Mouse (Mus musculus) heart, embryonic 12.5 days (tissue): ENCODE results near the gene Depp1. TPM values are rescaled to one million over a fixed set of nuclear protein-coding genes. Genes with fewer than 3 reads are reported as not detected.

Experiments
- ATAC-seq: fragments of 200-750 bp; cut with Nextera tagmentation; 2 replicates; pipeline ENCODE4 v1.8.0; 2017; ENCODE audit warnings: moderate TSS enrichment, moderate library complexity; ENCODE audit not compliant: insufficient number of reproducible peaks, low FRiP score
- H3K27ac ChIP-seq: fragments of 300-500 bp; sonication (generic); 2 replicates; pipeline ENCODE4 v1.5.1; 2016; ENCODE audit warnings: mild to moderate bottlenecking, moderate library complexity; ENCODE audit not compliant: poor library complexity, severe bottlenecking
- H3K27me3 ChIP-seq: fragments of 300-500 bp; sonication (generic); replicated peaks from 2 replicates; pipeline ENCODE4 v1.6.1; 2016; ENCODE audit warnings: mild to moderate bottlenecking, moderate library complexity
- H3K36me3 ChIP-seq: fragments of 300-500 bp; sonication (generic); 2 replicates; pipeline ENCODE4 v1.6.1; 2016; ENCODE audit warnings: mild to moderate bottlenecking, moderate library complexity
- H3K4me1 ChIP-seq: fragments of 300-500 bp; sonication (generic); replicated peaks from 2 replicates; pipeline ENCODE4 v1.6.1; 2016; ENCODE audit warnings: mild to moderate bottlenecking
- H3K4me2 ChIP-seq: fragments of 300-500 bp; sonication (generic); 2 replicates; pipeline ENCODE4 v1.6.1; 2016; ENCODE audit warnings: mild to moderate bottlenecking, moderate library complexity
- H3K4me3 ChIP-seq: fragments of 300-500 bp; sonication (generic); 2 replicates; pipeline ENCODE4 v1.5.1; 2016; ENCODE audit warnings: mild to moderate bottlenecking
- H3K9ac ChIP-seq: fragments of 300-500 bp; sonication (generic); 2 replicates; pipeline ENCODE4 v1.6.1; 2016; ENCODE audit warnings: mild to moderate bottlenecking, moderate library complexity
- H3K9me3 ChIP-seq: fragments of 300-500 bp; sonication (generic); replicated peaks from 2 replicates; pipeline ENCODE4 v1.6.1; 2016; ENCODE audit warnings: mild to moderate bottlenecking, moderate library complexity
- WGBS: fragments of 180-500 bp; shearing (Covaris S2); methylation state at CpG from one replicate; pipeline ENCODE4 v1.1.7; 2016; 5-methylcytosine and 5-hydroxymethylcytosine counted together
- microRNA-seq: library from miRNA; unstranded; fragments of <30 nt; microRNA quantifications from one replicate; pipeline ENCODE4, GENCODE M21; 2017
- polyA plus RNA-seq: library from polyadenylated mRNA; unstranded; fragments of >200 nt; fragmentation: Nextera tagmentation; extraction: Ambion mirVana; gene quantifications from 2 replicates; pipeline ENCODE4 v1.2.1, GENCODE M21; 2016

The Depp1 gene
- polyA plus RNA-seq, 1 experiment from 2014 or later: 4.9 TPM

DNA sequence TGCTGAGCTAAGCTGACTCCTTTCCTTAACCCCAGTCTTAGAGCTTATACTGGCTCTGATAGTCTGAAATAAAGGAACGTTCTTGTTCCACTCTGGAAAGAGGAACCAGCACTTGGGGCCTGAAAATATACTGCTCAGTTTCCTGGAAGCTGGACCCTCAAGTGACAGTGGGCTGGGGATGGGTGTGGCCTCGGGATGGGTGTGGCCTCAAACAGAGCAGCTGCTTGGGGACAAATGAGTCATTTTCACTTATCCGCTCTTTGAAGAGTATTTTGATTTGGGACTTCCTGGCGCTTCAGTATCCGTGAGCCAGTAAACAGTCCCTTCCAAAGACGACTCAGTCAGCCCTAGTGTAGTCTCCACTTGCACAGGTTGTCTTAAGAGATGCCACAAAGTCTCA is 31.9 kb downstream of the Depp1 start:
- 35% methylated on average over 6 of the region's 6 CpGs for WGBS
- Histone ChIP-seq H3K27ac (no peak overlapping the region), H3K36me3 (no peaks in the 10 kb centered on the region), H3K9ac (no peak overlapping the region), H3K4me3 (no peak overlapping the region), H3K27me3 (no peaks in the 10 kb centered on the region), H3K4me2 (no peak overlapping the region), H3K9me3 (no peaks in the 10 kb centered on the region), H3K4me1 (peaks cover 29% of the 10 kb centered on the region)
- ATAC-seq: no peak

DNA sequence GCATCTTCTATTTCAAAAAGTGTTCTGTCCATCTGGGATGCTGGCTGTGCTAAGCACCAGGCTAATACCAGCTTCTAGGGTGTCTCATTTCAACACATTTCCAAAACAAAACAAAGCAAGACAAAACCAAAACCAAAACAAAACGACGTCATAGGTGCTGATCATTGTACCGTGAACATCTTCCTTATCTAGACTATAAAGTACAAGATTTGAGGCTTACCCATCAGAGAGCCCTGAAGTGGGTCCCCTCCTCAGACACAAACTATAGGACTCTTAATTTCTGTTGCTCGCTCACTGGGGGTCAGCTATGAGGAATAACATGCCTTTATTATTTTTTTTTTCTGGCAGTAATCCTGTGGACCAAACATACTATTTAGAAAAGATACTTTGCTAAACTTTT is 43.2 kb downstream of the Depp1 start:
- H3K27ac ChIP-seq: no peak overlapping the region
- no peak overlapping the region for H3K4me2 ChIP-seq
- no peaks in the 10 kb centered on the region for H3K9me3 ChIP-seq
- H3K9ac ChIP-seq: no peak overlapping the region
- H3K4me3 ChIP-seq: no peak overlapping the region
- H3K36me3 ChIP-seq: no peaks in the 10 kb centered on the region
- 0 out of 2 replicates have a peak, but pooled peaks cover 3% of the 10 kb centered on the region for H3K27me3 ChIP-seq
- 71% methylated on average over 4 of the region's 4 CpGs for WGBS
- no peak for ATAC-seq
- H3K4me1 ChIP-seq: 0 out of 2 replicates have a peak, but pooled peaks cover 3% of the 10 kb centered on the region

DNA sequence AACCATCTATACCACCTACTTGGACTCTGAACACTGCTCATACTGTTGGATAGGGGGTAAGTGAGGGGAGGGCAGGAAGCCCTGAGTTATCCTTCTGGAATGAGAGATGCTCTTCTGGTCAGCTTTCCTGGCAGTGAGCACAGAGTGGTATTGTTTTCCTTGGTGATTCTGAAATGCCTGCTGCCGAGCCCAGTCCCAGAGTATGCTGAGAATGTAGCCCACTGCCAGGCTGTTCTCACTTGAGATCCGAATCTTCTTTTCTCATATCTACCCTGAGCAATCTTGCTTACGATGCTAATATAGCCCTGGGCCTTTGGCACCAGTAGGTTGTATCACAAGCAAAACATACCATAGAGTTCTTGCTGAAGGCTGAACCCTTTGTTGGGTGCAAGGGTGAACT is 43.9 kb downstream of the Depp1 start:
- Histone ChIP-seq H3K4me2 (no peak overlapping the region), H3K4me1 (0 out of 2 replicates have a peak, but pooled peaks cover 3% of the 10 kb centered on the region), H3K9me3 (no peaks in the 10 kb centered on the region), H3K27ac (no peak overlapping the region), H3K4me3 (no peak overlapping the region), H3K36me3 (no peaks in the 10 kb centered on the region), H3K9ac (no peak overlapping the region), H3K27me3 (0 out of 2 replicates have a peak, but pooled peaks cover 3% of the 10 kb centered on the region)
- 54% methylated on average over 3 of the region's 3 CpGs for WGBS
- no peak for ATAC-seq

DNA sequence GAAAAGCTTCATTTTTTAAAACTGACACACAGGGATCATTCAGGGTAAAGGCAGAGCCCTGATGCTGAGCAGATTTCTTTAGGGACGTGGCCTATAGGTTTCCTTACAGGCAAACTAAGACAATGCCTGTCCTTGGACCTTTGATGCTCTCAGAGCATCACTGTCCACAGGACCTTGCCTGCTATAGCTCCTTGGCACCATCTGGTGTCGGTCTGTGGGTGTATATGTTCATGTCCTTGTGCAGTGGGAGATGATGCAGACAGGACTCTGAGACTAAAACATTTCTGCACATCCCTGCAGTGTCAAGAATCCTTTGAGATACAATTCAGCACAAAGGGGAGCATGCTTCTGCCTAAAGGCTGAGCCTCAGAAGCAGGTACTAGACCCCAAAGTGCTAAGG is 47.0 kb downstream of the Depp1 start:
- no peak overlapping the region for H3K4me2 ChIP-seq
- ATAC-seq: no peak
- H3K9me3 ChIP-seq: no peaks in the 10 kb centered on the region
- no peak overlapping the region for H3K9ac ChIP-seq
- WGBS: 47% methylated on average over 2 of the region's 2 CpGs
- H3K27me3 ChIP-seq: 0 out of 2 replicates have a peak, but pooled peaks cover 3% of the 10 kb centered on the region
- H3K36me3 ChIP-seq: no peaks in the 10 kb centered on the region
- 0 out of 2 replicates have a peak, but pooled peaks cover 3% of the 10 kb centered on the region for H3K4me1 ChIP-seq
- H3K27ac ChIP-seq: no peak overlapping the region
- H3K4me3 ChIP-seq: no peak overlapping the region

DNA sequence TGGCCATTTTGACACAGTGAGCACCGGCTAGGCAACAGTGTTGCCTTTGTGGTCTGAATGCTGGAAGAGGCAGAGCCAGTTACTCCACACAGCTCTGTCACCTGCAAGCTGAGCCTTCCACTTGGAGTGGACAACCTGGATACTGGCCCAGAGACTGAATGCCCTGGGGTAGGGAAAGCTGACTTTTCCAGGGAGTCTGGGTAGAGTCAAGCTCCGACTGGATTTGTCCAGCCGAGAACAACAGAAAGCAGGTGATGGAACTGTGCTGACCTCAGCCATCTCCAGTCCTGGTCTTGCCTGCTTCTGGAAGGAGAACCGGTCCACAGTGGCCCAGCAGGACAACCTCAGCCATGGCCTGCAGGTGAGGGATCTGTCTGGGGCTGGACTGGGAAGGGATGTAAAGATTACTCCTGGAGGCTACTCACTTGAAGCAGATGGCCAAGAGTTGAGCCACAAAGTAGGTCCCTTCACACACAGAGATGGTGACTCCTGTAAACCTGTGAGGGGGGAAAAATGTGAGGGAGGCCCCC is 47.6 kb downstream of the Depp1 start:
- WGBS: 85% methylated on average over 4 of the region's 4 CpGs
- H3K36me3 ChIP-seq: no peaks in the 10 kb centered on the region
- H3K27me3 ChIP-seq: 0 out of 2 replicates have a peak, but pooled peaks cover 3% of the 10 kb centered on the region
- no peak for ATAC-seq
- H3K27ac ChIP-seq: no peak overlapping the region
- H3K4me1 ChIP-seq: 0 out of 2 replicates have a peak, but pooled peaks cover 3% of the 10 kb centered on the region
- no peak overlapping the region for H3K4me3 ChIP-seq
- no peak overlapping the region for H3K4me2 ChIP-seq
- H3K9ac ChIP-seq: no peak overlapping the region
- no peaks in the 10 kb centered on the region for H3K9me3 ChIP-seq

DNA sequence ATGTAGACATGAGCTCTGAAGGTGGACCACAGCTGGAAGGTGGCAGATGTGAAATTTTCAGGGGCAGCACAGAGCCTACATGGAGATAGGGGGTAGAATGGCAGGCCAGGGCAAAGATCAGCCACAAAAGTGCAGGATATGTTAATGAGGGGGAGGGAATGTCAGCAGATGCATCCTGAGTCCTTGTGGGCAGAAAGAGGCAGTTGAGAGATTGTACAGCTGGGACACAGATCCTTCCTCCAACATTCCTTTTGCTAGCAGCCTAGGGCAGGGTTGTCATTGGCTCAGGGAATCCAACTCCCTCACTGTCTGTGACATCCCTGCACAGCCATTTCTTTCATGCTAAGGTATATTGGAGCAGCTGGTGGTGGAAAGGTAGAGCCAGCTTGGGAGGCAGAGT is 50.4 kb downstream of the Depp1 start:
- no peaks in the 10 kb centered on the region for H3K36me3 ChIP-seq
- H3K4me1 ChIP-seq: no peaks in the 10 kb centered on the region
- no peak overlapping the region for H3K9ac ChIP-seq
- H3K9me3 ChIP-seq: no peaks in the 10 kb centered on the region
- no peak overlapping the region for H3K4me3 ChIP-seq
- no peak overlapping the region for H3K27ac ChIP-seq
- no peak overlapping the region for H3K4me2 ChIP-seq
- no peak for ATAC-seq
- H3K27me3 ChIP-seq: no peaks in the 10 kb centered on the region

Small RNA genes lying within 50 kb of the gene (microRNA-seq; reads per million reads assigned to microRNA genes)
- not detected for gene Mir7043

Other genes starting within 250 kb of the Depp1 start
- 2.6 and 2.7 TPM in 2 replicates for gene Alox5, start 189.4 kb upstream of the Depp1 start, polyA plus RNA-seq
- not detected in 2 replicates for gene Olfr211, start 161.5 kb upstream of the Depp1 start, polyA plus RNA-seq
- gene Olfr212, start 144.1 kb upstream of the Depp1 start, polyA plus RNA-seq: not detected in 2 replicates
- gene Olfr213, start 112.2 kb upstream of the Depp1 start, polyA plus RNA-seq: not detected in 2 replicates
- gene Gm5580, start 99.5 kb upstream of the Depp1 start, polyA plus RNA-seq: 0.33 TPM in 2 replicates
- gene Olfr214, start 96.4 kb upstream of the Depp1 start, polyA plus RNA-seq: not detected in 2 replicates
- gene Olfr215, start 66.4 kb upstream of the Depp1 start, polyA plus RNA-seq: not detected in 2 replicates
- gene Zfp422, start 21.6 kb upstream of the Depp1 start, polyA plus RNA-seq: 95.4 and 97.7 TPM in 2 replicates
- 5.6 and 6.5 TPM in 2 replicates for gene Rassf4, start 23.3 kb downstream of the Depp1 start, polyA plus RNA-seq
- 0.06 and 0.08 TPM in 2 replicates for gene Tmem72, start 66.3 kb downstream of the Depp1 start, polyA plus RNA-seq